Mouse (Mus musculus): ENCODE results near the gene Tmem45a. TPM values are rescaled to one million over a fixed set of nuclear protein-coding genes. Genes with fewer than 3 reads are reported as not detected.
A peak's percentile ranks its signal among the peaks of the same experiment; 100 is the strongest.
"Not testable (repeated sequence)": the region's sequence is repeated elsewhere in the genome, so short reads cannot be mapped to it uniquely, and the experiment has no call there.

Tmem45a gene
- total RNA-seq (2021) = 1 to 10 TPM; 1.8 to 2.8 TPM

- intact Hi-C loops (cut with DNase I) = no loop called here
- peak; percentile 71 to 77 for DNase-seq (ENCODE audit: low spot score in 2 of 2)
Measured at GRCm38 (mm10) chr16:56885824-56886615, at the start of gene Tmem45a. Gene Tmem45a, minus strand, starts transcription at chr16:56886166.

DNA sequence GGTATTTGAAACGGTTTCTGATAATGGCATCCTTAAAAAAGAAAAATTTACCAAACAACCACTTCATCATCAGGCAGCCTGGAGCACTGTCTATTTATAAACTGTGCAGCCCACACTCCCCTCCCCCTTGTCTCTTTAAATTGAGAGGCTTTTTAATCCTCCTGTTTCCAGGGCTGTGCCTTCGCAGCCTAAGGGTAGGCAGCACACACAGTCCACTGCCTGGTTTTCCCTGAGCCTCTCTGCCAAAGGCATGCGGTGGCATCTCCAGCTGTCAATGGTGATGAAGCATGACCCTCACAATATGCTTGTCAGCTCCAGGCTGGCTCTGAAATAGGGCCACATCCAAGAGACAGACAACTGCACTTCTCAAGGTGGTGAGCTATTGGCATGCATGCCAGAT, 42.1 kb upstream of the Tmem45a start, which contains the start of gene Lnp1:
Gene Lnp1 (minus strand): TSS at position 39 of the 400 bp plus-strand sequence.
- peak in 1 of 2 experiments; percentile 16 for DNase-seq (ENCODE audit: low spot score in 2 of 2)
- intact Hi-C loops (cut with DNase I) = no loop called here

GRCm38 (mm10) chr16:56920102-56920657, 34.2 kb upstream of the Tmem45a start:
- intact Hi-C loops (cut with DNase I) = loop anchor here (1.0 to 5.0 kb wide), 3 partner anchors 119 to 172 kb away; no protein-coding TSS in a partner anchor
- peak; percentile 48 to 65 for DNase-seq (ENCODE audit: low spot score in 2 of 2)

DNA sequence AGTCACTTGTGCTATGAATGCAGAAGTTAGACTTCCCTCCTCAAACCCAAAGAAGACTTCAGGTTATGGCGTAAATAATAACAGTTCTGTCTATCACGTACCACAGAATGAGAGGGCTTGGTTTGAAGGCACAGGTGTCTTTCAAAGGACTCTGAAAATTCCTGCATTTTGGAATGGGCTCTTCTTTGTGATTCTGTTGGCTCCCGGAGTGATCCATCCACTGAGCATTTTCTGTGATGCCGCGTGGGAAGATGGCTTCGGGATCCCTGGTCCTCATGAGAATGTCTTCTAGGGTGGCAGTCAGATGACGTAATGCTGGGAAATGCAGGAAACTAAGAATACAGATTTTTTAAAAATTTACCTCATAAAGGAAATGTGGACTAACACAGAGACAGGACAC, 31.3 kb upstream of the Tmem45a start:
- intact Hi-C loops (cut with DNase I) = no loop called here
- DNase-seq (ENCODE audit: low spot score in 2 of 2) = no peak

DNA sequence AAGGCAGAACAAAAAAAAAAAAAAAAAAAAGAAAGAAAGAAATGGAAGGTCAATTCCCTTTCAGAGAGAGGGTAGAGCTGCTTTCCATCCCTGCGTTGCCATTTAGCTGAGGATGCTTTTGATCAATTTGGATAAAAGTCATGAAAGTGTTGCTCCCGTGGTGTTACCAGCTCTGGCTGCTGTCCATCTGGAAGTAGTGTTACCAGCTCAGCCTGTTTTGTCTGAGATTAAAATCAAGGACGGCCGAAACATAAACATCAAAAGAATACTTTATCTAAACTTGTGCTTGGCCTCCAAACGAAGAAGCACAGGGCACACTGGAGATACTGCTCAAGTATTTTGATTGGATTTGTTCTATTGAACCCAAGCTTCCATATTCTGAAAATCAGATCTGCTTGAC, 23.0 kb upstream of the Tmem45a start:
- intact Hi-C loops (cut with DNase I) = no loop called here
- DNase-seq (ENCODE audit: low spot score in 2 of 2) = no peak

GRCm38 (mm10) chr16:56902206-56902605, 16.2 kb upstream of the Tmem45a start:
- DNase-seq (ENCODE audit: low spot score in 2 of 2); intact Hi-C loops (cut with DNase I): not testable (repeated sequence)

DNA sequence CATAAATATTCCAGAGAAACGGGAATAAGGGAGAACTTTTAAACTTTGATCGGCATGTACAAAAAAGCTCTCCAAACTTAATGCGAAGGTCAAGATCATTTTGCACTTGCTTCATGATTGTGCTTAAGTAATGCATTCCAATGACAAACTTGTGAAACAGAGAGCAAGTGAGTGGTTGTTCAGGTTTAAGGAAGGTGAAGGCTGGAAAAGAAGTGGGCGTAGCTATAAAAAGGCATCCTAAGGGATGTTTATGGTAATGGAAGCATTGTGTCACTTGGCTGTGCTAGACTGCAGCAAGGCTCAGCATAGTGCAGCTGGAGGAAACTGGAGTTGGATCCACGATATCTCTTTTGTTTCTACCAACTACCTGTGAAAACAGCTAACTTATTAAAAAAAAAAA, 5.6 kb upstream of the Tmem45a start:
- intact Hi-C loops (cut with DNase I) = no loop called here
- no peak for DNase-seq (ENCODE audit: low spot score in 2 of 2)

DNA sequence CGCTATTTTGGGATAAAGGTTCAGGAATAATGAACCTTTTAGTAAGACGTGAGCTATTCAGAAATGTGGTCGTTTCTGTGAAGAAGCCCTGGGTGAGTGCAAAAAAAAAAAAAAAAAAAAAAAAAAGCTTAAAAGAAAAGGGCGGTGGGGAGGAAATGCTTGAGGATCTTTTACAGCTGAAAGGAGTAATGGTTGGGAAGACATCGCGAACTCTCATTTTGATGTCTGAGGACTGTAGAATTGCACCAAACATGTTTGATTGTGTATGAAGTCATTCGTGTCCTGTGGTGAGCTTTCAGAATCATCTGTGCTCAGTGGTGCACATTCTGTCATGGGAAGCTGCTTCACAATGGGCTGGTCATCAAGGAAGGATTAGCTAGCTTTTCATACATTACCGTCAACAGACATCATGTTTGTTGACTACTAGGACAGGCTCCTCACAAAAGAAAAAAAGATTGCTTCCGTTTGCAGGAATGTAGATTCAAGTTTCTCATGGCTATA, 700 bp upstream of the Tmem45a start:
- DNase-seq (ENCODE audit: low spot score in 2 of 2) = no peak
- intact Hi-C loops (cut with DNase I) = no loop called here

DNA sequence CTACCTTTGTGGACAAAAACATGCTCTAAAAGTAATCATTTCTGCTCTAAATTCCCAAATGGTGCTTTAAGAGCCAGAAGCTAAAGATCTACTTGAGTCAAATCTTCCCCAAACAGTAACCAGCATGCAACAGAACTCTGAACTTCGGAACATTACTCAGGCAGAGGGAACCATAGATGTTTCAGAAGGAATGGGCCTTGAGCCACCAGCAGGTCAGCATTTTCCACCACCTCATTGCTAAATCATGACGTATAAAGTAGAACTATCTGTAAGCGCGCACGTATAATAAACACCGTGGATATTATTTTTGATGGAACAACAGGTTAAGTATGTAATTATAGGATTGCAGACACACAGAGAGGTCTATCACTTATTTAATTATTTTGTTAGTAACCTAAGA, 1.2 kb downstream of the Tmem45a start:
- DNase-seq (ENCODE audit: low spot score in 2 of 2) = no peak
- intact Hi-C loops (cut with DNase I) = no loop called here

DNA sequence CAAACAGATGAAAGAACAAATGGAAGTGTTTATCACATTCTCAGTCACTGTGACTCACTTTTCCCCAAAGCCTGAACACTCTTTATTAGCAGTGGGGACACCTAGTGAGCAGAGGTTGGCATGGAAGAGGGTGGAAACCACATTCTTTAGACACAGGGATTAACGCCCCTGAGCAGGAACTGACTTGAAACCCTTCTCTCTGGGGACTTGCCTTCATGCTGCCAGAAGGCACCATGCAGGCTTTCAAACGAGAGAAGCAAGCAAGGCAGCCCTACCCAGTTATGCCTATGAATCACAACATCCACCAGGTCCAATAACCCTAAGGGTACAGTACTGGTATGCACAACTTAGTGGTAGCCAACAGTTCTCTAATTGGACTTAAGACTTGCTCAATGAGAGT, 12.6 kb downstream of the Tmem45a start:
- no peak for DNase-seq (ENCODE audit: low spot score in 2 of 2)
- intact Hi-C loops (cut with DNase I) = no loop called here

GRCm38 (mm10) chr16:56870458-56870857, 15.5 kb downstream of the Tmem45a start:
- no peak for DNase-seq (ENCODE audit: low spot score in 2 of 2)
- intact Hi-C loops (cut with DNase I) = no loop called here

DNA sequence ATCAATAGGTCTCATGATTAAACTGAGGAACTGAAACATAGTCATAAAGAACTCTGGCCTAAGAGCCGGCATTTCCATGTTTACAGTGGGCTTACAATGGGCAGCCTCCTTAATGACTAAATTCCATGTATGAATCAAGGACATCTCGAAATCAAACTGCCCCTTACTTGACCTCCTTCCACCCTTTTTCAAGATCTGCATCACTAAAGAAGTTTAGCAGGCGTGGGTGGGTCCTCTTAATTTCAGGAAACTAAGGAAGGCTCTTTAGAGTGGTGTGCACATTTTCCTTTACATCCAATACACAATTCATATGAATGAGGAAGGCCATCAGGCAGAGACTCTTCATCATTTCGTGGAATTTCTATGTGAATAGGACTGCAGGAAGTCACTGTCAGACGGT, 17.6 kb downstream of the Tmem45a start:
- intact Hi-C loops (cut with DNase I) = no loop called here
- no peak for DNase-seq (ENCODE audit: low spot score in 2 of 2)

- intact Hi-C loops (cut with DNase I) = no loop called here
- no peak for DNase-seq (ENCODE audit: low spot score in 2 of 2)
Measured at GRCm38 (mm10) chr16:56867591-56867990, 18.4 kb downstream of the Tmem45a start.

- no peak for DNase-seq (ENCODE audit: low spot score in 2 of 2)
Measured at GRCm38 (mm10) chr16:56852841-56853587, 33.0 kb downstream of the Tmem45a start.

DNA sequence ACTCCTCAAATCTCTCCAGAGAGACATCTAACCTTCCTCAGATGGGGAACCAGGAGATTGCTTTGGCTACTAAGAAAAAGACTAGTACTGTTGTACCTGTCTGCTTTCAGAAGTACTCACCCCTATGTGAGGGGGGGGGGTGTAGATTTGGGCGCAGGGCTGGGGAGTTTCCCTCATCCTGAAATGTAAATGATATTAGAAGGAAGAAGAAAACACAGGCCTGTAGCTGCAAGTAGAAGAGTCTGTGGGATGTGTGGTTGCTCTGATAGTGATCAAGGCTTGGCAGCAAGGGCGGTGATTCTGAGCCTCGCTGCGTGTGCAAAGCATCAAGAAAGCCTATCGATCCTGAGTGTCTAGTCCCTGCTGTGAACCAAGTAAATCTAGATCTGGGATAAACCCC, 43.0 kb downstream of the Tmem45a start:
- intact Hi-C loops (cut with DNase I) = no loop called here
- DNase-seq (ENCODE audit: low spot score in 2 of 2) = no peak

More at GRCm38 (mm10) chr16:56852841-56853587, 33.0 kb downstream of the Tmem45a start:
- intact Hi-C loops (cut with DNase I) = no loop called here

GRCm38 (mm10) chr16:56833312-56833711, 52.7 kb downstream of the Tmem45a start:
- intact Hi-C loops (cut with DNase I) = no loop called here
- DNase-seq (ENCODE audit: low spot score in 2 of 2) = no peak

- intact Hi-C loops (cut with DNase I) = no loop called here
- no peak for DNase-seq (ENCODE audit: low spot score in 2 of 2)
Measured at GRCm38 (mm10) chr16:56831986-56832385, 54.0 kb downstream of the Tmem45a start.

DNA sequence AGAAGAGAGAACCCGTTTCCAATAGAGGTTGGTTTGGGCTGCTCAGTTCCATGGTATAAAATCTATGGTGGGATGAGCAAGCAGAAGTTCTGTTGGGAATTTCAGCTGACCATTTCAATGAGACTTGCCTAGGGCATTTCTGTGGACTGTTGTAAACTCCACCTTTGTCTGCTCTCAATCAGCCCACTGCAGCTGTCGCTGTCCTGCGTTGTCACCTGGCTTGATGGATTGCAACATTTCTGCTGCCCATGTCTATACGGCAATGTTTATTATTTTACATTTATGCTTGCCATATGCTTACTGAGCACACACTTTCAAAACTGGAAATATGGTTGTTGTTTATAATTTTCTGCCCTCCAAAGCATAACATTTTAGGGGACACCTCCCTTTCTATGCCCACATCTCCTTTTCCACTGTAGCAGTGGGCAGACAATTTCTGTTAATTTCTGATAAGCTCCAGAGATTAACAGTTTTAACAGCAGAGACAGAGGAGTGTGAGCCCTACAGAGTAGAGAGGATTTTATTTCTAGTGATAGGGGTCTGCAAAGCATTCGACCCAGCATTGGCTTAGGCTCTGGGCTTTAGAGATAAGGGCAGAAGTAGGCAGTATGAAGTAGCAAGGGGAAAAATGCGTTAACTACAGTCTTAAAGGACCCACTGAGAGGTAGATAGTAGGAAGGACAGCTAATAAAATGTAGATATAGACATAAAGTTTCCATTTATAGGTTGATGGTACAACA, 84.4 kb downstream of the Tmem45a start:
- intact Hi-C loops (cut with DNase I) = loop anchor here (2.0 kb wide), 1 partner anchor 119 kb away; no protein-coding TSS in a partner anchor
- no peak for DNase-seq (ENCODE audit: low spot score in 2 of 2)

DNA sequence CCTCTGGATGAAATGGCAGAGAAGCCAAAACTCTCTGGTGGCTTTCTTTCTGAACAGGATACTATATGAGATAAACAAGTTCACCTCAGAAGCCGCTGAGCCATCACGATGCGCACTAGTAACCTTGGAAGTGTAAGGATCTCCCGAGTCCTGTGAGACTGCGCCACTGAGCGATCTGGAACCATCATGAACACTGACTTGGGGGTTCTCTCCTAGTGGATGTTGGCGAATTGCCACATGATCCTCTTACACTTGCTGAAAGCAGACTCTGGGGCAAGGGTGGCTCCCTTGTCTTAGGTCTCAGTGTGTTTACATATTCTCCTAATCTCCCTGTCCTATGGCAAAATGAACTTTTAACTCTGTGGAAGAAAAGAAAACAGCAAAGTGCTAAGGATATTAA, 85.0 kb downstream of the Tmem45a start:
- intact Hi-C loops (cut with DNase I) = loop anchor here (2.0 kb wide), 1 partner anchor 120 kb away; no protein-coding TSS in a partner anchor
- DNase-seq (ENCODE audit: low spot score in 2 of 2) = no peak

Data from left cerebral cortex, postnatal 25 days (tissue).